20 mouse cellular contexts compared by ENCODE assay signal in genomic region chr13:56769431-56769830, GRCm38 (mm10). TPM values are rescaled to one million over a fixed set of nuclear protein-coding genes. Genes with fewer than 3 reads are reported as not detected.
DNase-seq lines count a peak whose midpoint lies in the region; ATAC-seq and TF ChIP-seq lines count a peak whose summit lies in the region.
"Had no signal": no experiment of that assay in that cellular context is flagged by ENCODE, and none has a peak within 500 bp of the region (broad histone marks: within the 10 kb centered on the region; RNA-seq: fewer than 3 reads in every experiment).

No protein-coding gene starts in this region.

- no peaks in the 10 kb centered on the region for H3K27me3 ChIP-seq in heart, embryonic 11.5 days (ENCODE audit: control insufficient read depth, insufficient read depth, low read length)
- no peaks in the 10 kb centered on the region for H3K27me3 ChIP-seq in midbrain, embryonic 13.5 days
- H3K27me3 ChIP-seq in midbrain, embryonic 14.5 days (ENCODE audit: control insufficient read depth, insufficient read depth, low read length): no peaks in the 10 kb centered on the region
- H3K27me3 ChIP-seq in forebrain, embryonic 14.5 days (replicated peaks; ENCODE audit: control insufficient read depth, insufficient read depth, low read length): no peaks in the 10 kb centered on the region
- H3K27me3 ChIP-seq in kidney, adult 2 months (replicated peaks; ENCODE audit: control insufficient read depth, insufficient read depth, low read length): no peaks in the 10 kb centered on the region
- H3K27me3 ChIP-seq: intestine, embryonic 15.5 days; liver, embryonic 15.5 days; stomach, embryonic 15.5 days had no signal

- DNase-seq in heart, postnatal 25 days (ENCODE audit: low spot score): no peak
- DNase-seq in midbrain, embryonic 14.5 days: no peak
- DNase-seq in forebrain, embryonic 14.5 days (ENCODE audit: low spot score): peak; percentile 56
- peak; percentile 72 for DNase-seq in retina, embryonic 14.5 days (ENCODE audit: low spot score)
- no peak for DNase-seq in kidney, adult 2 months
- no peak for DNase-seq in yolk sac, embryonic 10.5 days (ENCODE audit: low spot score)
- DNase-seq: gastrocnemius, postnatal 36 days; heart, postnatal 36 days; lung, postnatal 10 days; spleen, adult 18-20 months had no signal

- H3K36me3 ChIP-seq in heart, embryonic 11.5 days (ENCODE audit: control insufficient read depth, insufficient read depth, low read length): no peaks in the 10 kb centered on the region
- H3K36me3 ChIP-seq in midbrain, embryonic 13.5 days: no peaks in the 10 kb centered on the region
- H3K36me3 ChIP-seq in midbrain, embryonic 14.5 days (ENCODE audit: control insufficient read depth, insufficient read depth, low read length): no peaks in the 10 kb centered on the region
- no peaks in the 10 kb centered on the region for H3K36me3 ChIP-seq in forebrain, embryonic 14.5 days (ENCODE audit: control insufficient read depth, insufficient read depth, low read length)
- no peaks in the 10 kb centered on the region for H3K36me3 ChIP-seq in kidney, adult 2 months (ENCODE audit: control insufficient read depth, insufficient read depth, low read length)
- H3K36me3 ChIP-seq: G1E; intestine, embryonic 15.5 days; liver, embryonic 15.5 days; stomach, embryonic 15.5 days had no signal

- intact Hi-C loops in heart, postnatal 25 days (cut with DNase I): no loop called here

- no peak overlapping the region for H3K4me3 ChIP-seq in heart, embryonic 11.5 days (ENCODE audit: low read depth, low read length)
- H3K4me3 ChIP-seq in midbrain, embryonic 13.5 days (replicated peaks): no peak overlapping the region
- no peak overlapping the region for H3K4me3 ChIP-seq in midbrain, embryonic 14.5 days (replicated peaks; ENCODE audit: low read depth, low read length)
- H3K4me3 ChIP-seq in forebrain, embryonic 14.5 days (ENCODE audit: low read depth, low read length): no peak overlapping the region
- H3K4me3 ChIP-seq in kidney, adult 2 months (ENCODE audit: insufficient read depth, low read depth, low read length): no peak overlapping the region
- H3K4me3 ChIP-seq: erythroblast, embryonic 14.5 days; intestine, embryonic 15.5 days; liver, embryonic 15.5 days; stomach, embryonic 15.5 days had no signal

- H3K9ac ChIP-seq in heart, embryonic 11.5 days (ENCODE audit: low read depth, low read length): 0 out of 2 replicates have a peak overlapping the region, but pooled peaks have one; percentile 28
- H3K9ac ChIP-seq in midbrain, embryonic 13.5 days (replicated peaks): no peak overlapping the region
- no peak overlapping the region for H3K9ac ChIP-seq in midbrain, embryonic 14.5 days (replicated peaks; ENCODE audit: low read length)
- no peak overlapping the region for H3K9ac ChIP-seq in forebrain, embryonic 14.5 days (ENCODE audit: low read length)
- H3K9ac ChIP-seq: intestine, embryonic 15.5 days; liver, embryonic 15.5 days; stomach, embryonic 15.5 days had no signal

- 22% methylated on average over 4 of the region's 4 CpGs for WGBS in heart, embryonic 11.5 days (ENCODE audit: insufficient replicate concordance)
- WGBS in midbrain, embryonic 13.5 days: 14% methylated on average over 4 of the region's 4 CpGs
- WGBS in midbrain, embryonic 14.5 days: 17% methylated on average over 4 of the region's 4 CpGs
- 7% methylated on average over 4 of the region's 4 CpGs for WGBS in forebrain, embryonic 14.5 days
- 86% methylated on average over 4 of the region's 4 CpGs for WGBS in kidney, adult 2 months

- ATAC-seq in heart, embryonic 11.5 days (replicated peaks; ENCODE audit: insufficient number of reproducible peaks, low FRiP score, low TSS enrichment): no peak
- ATAC-seq in midbrain, embryonic 13.5 days: no peak
- ATAC-seq in midbrain, embryonic 14.5 days (ENCODE audit: low FRiP score, low TSS enrichment): no peak
- no peak for ATAC-seq in forebrain, embryonic 14.5 days
- ATAC-seq: CD4-positive, CD25-positive, alpha-beta regulatory T cell, adult 4 months; intestine, embryonic 15.5 days had no signal

- H3K9me3 ChIP-seq in heart, embryonic 11.5 days (replicated peaks; ENCODE audit: control insufficient read depth, low read length): no peaks in the 10 kb centered on the region
- no peaks in the 10 kb centered on the region for H3K9me3 ChIP-seq in midbrain, embryonic 13.5 days
- H3K9me3 ChIP-seq in midbrain, embryonic 14.5 days (ENCODE audit: control insufficient read depth, low read length): no peaks in the 10 kb centered on the region
- H3K9me3 ChIP-seq in forebrain, embryonic 14.5 days (replicated peaks; ENCODE audit: control insufficient read depth, low read length): no peaks in the 10 kb centered on the region
- H3K9me3 ChIP-seq: intestine, embryonic 15.5 days; liver, embryonic 15.5 days; stomach, embryonic 15.5 days had no signal

- no peak overlapping the region for H3K27ac ChIP-seq in heart, embryonic 11.5 days (ENCODE audit: low read depth, low read length)
- peak overlapping the region; percentile 22 for H3K27ac ChIP-seq in midbrain, embryonic 13.5 days
- H3K27ac ChIP-seq in midbrain, embryonic 14.5 days (replicated peaks; ENCODE audit: low read depth, low read length): no peak overlapping the region; the same call in 1 of the 2 replicates
- 0 out of 2 replicates have a peak overlapping the region, but pooled peaks have one; percentile 67 for H3K27ac ChIP-seq in forebrain, embryonic 14.5 days (ENCODE audit: low read depth, low read length)
- no peak overlapping the region for H3K27ac ChIP-seq in kidney, adult 2 months (ENCODE audit: insufficient read depth, low read depth, low read length)
- H3K27ac ChIP-seq: intestine, embryonic 15.5 days; liver, embryonic 15.5 days; stomach, embryonic 15.5 days had no signal

- TF ChIP-seq POLR2A in kidney, adult 2 months (IDR thresholded peaks at IDR 0.05; ENCODE audit: low read depth, low read length): no peak

- no peak overlapping the region for H3K4me2 ChIP-seq in heart, embryonic 11.5 days
- H3K4me2 ChIP-seq in midbrain, embryonic 13.5 days (replicated peaks): no peak overlapping the region
- no peak overlapping the region for H3K4me2 ChIP-seq in midbrain, embryonic 14.5 days (ENCODE audit: low read length)
- H3K4me2 ChIP-seq in forebrain, embryonic 14.5 days (ENCODE audit: low read length): no peak overlapping the region
- H3K4me2 ChIP-seq: intestine, embryonic 15.5 days; liver, embryonic 15.5 days; stomach, embryonic 15.5 days had no signal

- TF ChIP-seq CTCF in kidney, adult 2 months (conservative IDR thresholded peaks at IDR 0.05; ENCODE audit: insufficient read depth, insufficient read length, low read depth, low read length): no peak

- H3K4me1 ChIP-seq in heart, embryonic 11.5 days (ENCODE audit: control insufficient read depth, insufficient read depth, low read length): peaks cover 26% of the 10 kb centered on the region
- peaks cover 52% of the 10 kb centered on the region for H3K4me1 ChIP-seq in midbrain, embryonic 13.5 days (replicated peaks)
- H3K4me1 ChIP-seq in midbrain, embryonic 14.5 days (ENCODE audit: control insufficient read depth, insufficient read depth, low read length): peaks cover 28% of the 10 kb centered on the region
- peaks cover 25% of the 10 kb centered on the region for H3K4me1 ChIP-seq in forebrain, embryonic 14.5 days (ENCODE audit: control insufficient read depth, insufficient read depth, low read length)
- H3K4me1 ChIP-seq in kidney, adult 2 months (ENCODE audit: control insufficient read depth, insufficient read depth, low read length): no peaks in the 10 kb centered on the region
- H3K4me1 ChIP-seq: liver, embryonic 15.5 days had no signal

RNA-seq across cellular contexts. Expression of gene Gm45623, which starts 15.8 kb away (rescaled TPM):
- 0.84 and 0.89 TPM in 2 replicates for polyA plus RNA-seq in heart, embryonic 11.5 days (2014; fragmentation: Nextera tagmentation; extraction: Ambion mirVana)
- total RNA-seq in heart, postnatal 25 days (2021): not detected
- polyA plus RNA-seq in midbrain, embryonic 13.5 days (2015; fragmentation: Nextera tagmentation; extraction: Ambion mirVana): 0.74 and 1.2 TPM in 2 replicates
- 1.1 and 2.1 TPM in 2 replicates for polyA plus RNA-seq in midbrain, embryonic 14.5 days (2014; fragmentation: Nextera tagmentation; extraction: Ambion mirVana)
- polyA plus RNA-seq in forebrain, embryonic 14.5 days (2014; fragmentation: Nextera tagmentation; extraction: Ambion mirVana): 0.85 and 1.1 TPM in 2 replicates
- 0.06 and 0.08 TPM in 2 replicates for polyA plus RNA-seq in kidney, adult 2 months (2012; rRNA removed)
- total RNA-seq: gastrocnemius, postnatal 36 days; heart, postnatal 36 days; megakaryocyte, adult 5-6 weeks had no signal
- polyA plus RNA-seq: CD4-positive, CD25-positive, alpha-beta regulatory T cell, adult 4 months; erythroblast, embryonic 14.5 days; G1E; limb, embryonic 11.5 days; liver, embryonic 15.5 days had no signal

Comparison
In these comparisons a context has a peak if more than half of its experiments do, and no peak if none do; other contexts are left out.
1. H3K27ac ChIP-seq: peak in midbrain, embryonic 13.5 days (single experiment) and forebrain, embryonic 14.5 days (single experiment); none in heart, embryonic 11.5 days (single experiment), midbrain, embryonic 14.5 days (single experiment) and kidney, adult 2 months (single experiment).
2. DNase-seq: peak in forebrain, embryonic 14.5 days (single experiment) and retina, embryonic 14.5 days (single experiment); none in heart, postnatal 25 days (single experiment), midbrain, embryonic 14.5 days (single experiment), kidney, adult 2 months (single experiment) and yolk sac, embryonic 10.5 days (single experiment).